Mouse (Mus musculus) kidney, postnatal 0 days (tissue): ENCODE data around the gene Taz. TPM values are rescaled to one million over a fixed set of nuclear protein-coding genes. Genes with fewer than 3 reads are reported as not detected.

ENCODE experiments used
- ATAC-seq: fragments of 200-750 bp; cut with Nextera tagmentation; replicated peaks from 2 replicates; pipeline ENCODE4 v1.8.0; 2017; ENCODE audit warnings: low read depth, moderate number of reproducible peaks, moderate TSS enrichment, moderate library complexity; ENCODE audit not compliant: low FRiP score
- DNase-seq: peaks from one replicate; pipeline ENCODE4 v3.0.0-alpha.2; 2016; ENCODE audit warnings: low spot score
- H3K27ac ChIP-seq: fragments of 300-500 bp; sonication (generic); 2 replicates; pipeline ENCODE4 v1.5.1; 2014; ENCODE audit warnings: mild to moderate bottlenecking
- H3K27me3 ChIP-seq: fragments of 300-500 bp; sonication (generic); 2 replicates; pipeline ENCODE4 v1.6.1; 2014; ENCODE audit warnings: low read length, mixed read lengths; ENCODE audit not compliant: insufficient read depth
- H3K36me3 ChIP-seq: fragments of 300-500 bp; sonication (generic); 2 replicates; pipeline ENCODE4 v1.6.1; 2014; ENCODE audit warnings: low read length, mixed read lengths; ENCODE audit not compliant: insufficient read depth
- H3K4me1 ChIP-seq: fragments of 300-500 bp; sonication (generic); replicated peaks from 2 replicates; pipeline ENCODE4 v1.6.1; 2014; ENCODE audit warnings: antibody characterized with exemption, low read length, mixed read lengths; ENCODE audit not compliant: insufficient read depth
- H3K4me2 ChIP-seq: fragments of 300-500 bp; sonication (generic); 2 replicates; pipeline ENCODE4 v1.6.1; 2014; ENCODE audit warnings: mild to moderate bottlenecking, low read length, moderate library complexity, mixed read lengths
- H3K4me3 ChIP-seq: fragments of 300-500 bp; sonication (generic); replicated peaks from 2 replicates; pipeline ENCODE4 v1.5.1; 2014; ENCODE audit warnings: low read depth, low read length
- H3K9ac ChIP-seq: fragments of 300-500 bp; sonication (generic); 2 replicates; pipeline ENCODE4 v1.6.1; 2014; ENCODE audit warnings: low read depth, low read length
- H3K9me3 ChIP-seq: fragments of 300-500 bp; sonication (generic); replicated peaks from 2 replicates; pipeline ENCODE4 v1.6.1; 2016; ENCODE audit warnings: low read length, inconsistent platforms, mixed read lengths
- CTCF ChIP-seq: IDR thresholded peaks from 2 replicates; pipeline ENCODE4 v1.5.1; 2016; ENCODE audit warnings: antibody characterized with exemption, low read depth, mild to moderate bottlenecking, moderate library complexity
- WGBS: fragments of 180-500 bp; shearing (Covaris S2); extraction: QIAGEN DNeasy Blood & Tissue Kit; methylation state at CpG from one replicate; pipeline ENCODE4 v1.1.7; 2014; 5-methylcytosine and 5-hydroxymethylcytosine counted together
- polyA plus RNA-seq: library from polyadenylated mRNA; unstranded; fragments of >200 nt; fragmentation: Nextera tagmentation; extraction: Ambion mirVana; gene quantifications from 2 replicates; pipeline ENCODE4 v1.2.1, GENCODE M21; 2015

Taz gene
- polyA plus RNA-seq, 1 experiment from 2014 or later: 91.1 TPM

DNA sequence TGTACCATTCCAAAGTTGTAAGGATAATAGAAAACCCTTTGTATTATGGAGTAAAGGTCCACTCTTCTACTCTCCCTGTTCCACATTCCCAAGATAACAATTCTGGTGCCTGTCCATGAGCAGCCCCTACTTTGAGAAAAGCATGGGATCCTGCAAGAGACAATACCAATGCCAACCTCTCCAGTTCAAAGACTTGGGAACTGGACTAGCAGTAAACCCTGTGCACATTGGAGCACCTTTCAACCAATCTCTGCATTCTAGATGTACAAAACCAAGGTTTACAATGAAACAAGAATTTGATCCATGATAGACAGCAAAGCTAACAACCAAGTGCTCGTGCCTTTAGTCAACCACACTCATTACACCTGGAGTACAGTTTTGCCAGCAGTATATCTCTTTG, 36.6 kb upstream of the Taz start:
- Histone ChIP-seq H3K36me3 (peaks cover 16% of the 10 kb centered on the region), H3K9me3 (no peaks in the 10 kb centered on the region), H3K9ac (peak overlapping the region; percentile 65; the same call in 1 of the 2 replicates), H3K4me3 (peak overlapping the region; percentile 46), H3K27ac (peak overlapping the region; percentile 85), H3K4me1 (no peaks in the 10 kb centered on the region), H3K4me2 (peak overlapping the region; percentile 58), H3K27me3 (no peaks in the 10 kb centered on the region)
- WGBS: 33% methylated on average over 1 of the region's 1 CpGs
- ATAC-seq (no peak), DNase-seq (no peak)
- no peak for TF ChIP-seq CTCF

DNA sequence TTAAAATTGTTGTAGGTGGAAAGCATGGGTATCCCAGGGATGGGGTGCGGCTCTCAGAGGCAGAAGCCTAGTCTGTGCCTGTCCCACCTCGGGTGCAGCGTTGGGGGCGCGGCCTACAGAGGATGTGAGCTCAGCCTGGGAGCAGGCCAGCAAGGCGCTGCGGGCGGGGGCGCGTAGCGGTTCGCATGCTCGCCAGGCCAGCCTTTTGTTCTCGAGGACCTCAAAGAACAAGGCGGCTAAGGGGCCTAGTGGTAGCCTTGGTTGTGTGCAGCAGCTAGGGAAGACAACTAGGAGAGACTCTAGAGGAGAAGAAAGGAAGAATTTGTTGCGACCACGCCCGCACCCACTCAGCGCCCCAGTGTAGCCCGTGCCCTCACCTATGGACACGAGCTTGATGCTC, 36.0 kb upstream of the Taz start:
- DNase-seq (peak; percentile 82), ATAC-seq (peak; percentile 50)
- 30% methylated on average over 21 of the region's 21 CpGs for WGBS
- Histone ChIP-seq H3K9ac (peak overlapping the region; percentile 65), H3K4me1 (no peaks in the 10 kb centered on the region), H3K27ac (peak overlapping the region; percentile 85), H3K9me3 (no peaks in the 10 kb centered on the region), H3K27me3 (no peaks in the 10 kb centered on the region), H3K4me3 (peak overlapping the region; percentile 46), H3K4me2 (peak overlapping the region; percentile 58), H3K36me3 (peaks cover 11% of the 10 kb centered on the region)
- no peak for TF ChIP-seq CTCF

DNA sequence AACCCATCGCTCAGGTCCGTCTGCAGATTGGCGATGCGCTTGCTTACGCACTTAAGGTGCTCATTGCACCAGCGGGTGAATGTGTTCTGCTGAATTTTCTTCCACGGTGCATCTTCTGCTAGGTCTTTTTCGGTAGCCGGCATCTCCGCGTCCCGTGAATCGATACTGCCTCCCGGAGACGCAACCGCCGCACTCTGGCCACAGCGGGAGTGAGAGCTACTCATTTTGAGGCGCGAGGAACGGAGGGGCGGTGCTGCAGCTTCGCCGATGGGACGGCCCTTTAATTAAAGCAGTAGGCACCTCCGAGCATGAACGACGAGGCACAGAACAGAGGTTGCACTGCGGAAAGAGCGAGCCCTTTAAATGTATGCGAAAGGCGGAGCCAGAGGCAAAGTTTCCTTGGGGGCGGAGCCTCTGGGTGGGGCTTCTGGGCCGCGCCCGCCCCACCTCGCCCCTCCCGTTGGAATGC, 35.5 kb upstream of the Taz start:
- peak overlapping the region; percentile 46 for H3K4me3 ChIP-seq
- 28% methylated on average over 38 of the region's 38 CpGs for WGBS
- H3K4me1 ChIP-seq: no peaks in the 10 kb centered on the region
- H3K9ac ChIP-seq: peak overlapping the region; percentile 65
- peak; percentile 96 for DNase-seq
- H3K27me3 ChIP-seq: no peaks in the 10 kb centered on the region
- no peaks in the 10 kb centered on the region for H3K9me3 ChIP-seq
- H3K36me3 ChIP-seq: peaks cover 7% of the 10 kb centered on the region
- peak overlapping the region; percentile 58 for H3K4me2 ChIP-seq
- peak overlapping the region; percentile 85 for H3K27ac ChIP-seq
- TF ChIP-seq CTCF: peak; percentile 5; the same call in 1 of the 2 replicates
- peak; percentile 87 for ATAC-seq

DNA sequence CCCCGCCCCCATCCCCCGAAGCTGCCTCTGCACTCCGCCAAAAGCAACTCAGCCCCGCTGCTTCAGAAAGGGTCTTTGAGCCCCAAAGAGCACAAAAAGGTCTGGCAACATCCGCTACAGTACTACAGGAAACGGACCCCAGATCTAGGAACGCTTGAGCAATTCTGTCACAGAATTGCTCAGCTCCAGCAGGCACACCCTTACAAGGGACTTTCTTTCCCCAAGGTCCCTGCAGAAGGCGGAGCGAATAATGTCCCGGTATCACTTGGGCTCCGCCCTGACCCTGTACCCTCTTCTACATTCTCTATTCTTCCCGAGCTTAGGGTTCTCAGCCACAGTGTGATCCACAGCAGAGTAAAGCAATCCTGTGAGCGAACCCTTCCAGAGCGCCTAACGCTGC, 35.0 kb upstream of the Taz start:
- Histone ChIP-seq H3K27me3 (no peaks in the 10 kb centered on the region), H3K36me3 (peaks cover 4% of the 10 kb centered on the region; the same call in 1 of the 2 replicates), H3K4me1 (no peaks in the 10 kb centered on the region), H3K9ac (no peak overlapping the region), H3K4me3 (peak overlapping the region; percentile 46), H3K4me2 (peak overlapping the region; percentile 58), H3K27ac (peak overlapping the region; percentile 70), H3K9me3 (no peaks in the 10 kb centered on the region)
- no peak for TF ChIP-seq CTCF
- WGBS: 23% methylated on average over 15 of the region's 15 CpGs
- peak; percentile 41; the same call in 1 of the 2 replicates for ATAC-seq
- peak; percentile 61 for DNase-seq

- Histone ChIP-seq H3K9me3 (no peaks in the 10 kb centered on the region), H3K27me3 (no peaks in the 10 kb centered on the region), H3K4me1 (no peaks in the 10 kb centered on the region), H3K36me3 (no peaks in the 10 kb centered on the region), H3K4me2 (peak overlapping the region; percentile 63), H3K4me3 (peak overlapping the region; percentile 40), H3K9ac (no peak overlapping the region), H3K27ac (no peak overlapping the region)
- peak; percentile 75 for TF ChIP-seq CTCF
- ATAC-seq (0 out of 2 replicates have a peak, but pooled peaks have one; percentile 6), DNase-seq (peak; percentile 79)
- 27% methylated on average over 3 of the region's 3 CpGs for WGBS
Observed at GRCm38 (mm10) chrX:74248651-74249050, 33.1 kb upstream of the Taz start.

DNA sequence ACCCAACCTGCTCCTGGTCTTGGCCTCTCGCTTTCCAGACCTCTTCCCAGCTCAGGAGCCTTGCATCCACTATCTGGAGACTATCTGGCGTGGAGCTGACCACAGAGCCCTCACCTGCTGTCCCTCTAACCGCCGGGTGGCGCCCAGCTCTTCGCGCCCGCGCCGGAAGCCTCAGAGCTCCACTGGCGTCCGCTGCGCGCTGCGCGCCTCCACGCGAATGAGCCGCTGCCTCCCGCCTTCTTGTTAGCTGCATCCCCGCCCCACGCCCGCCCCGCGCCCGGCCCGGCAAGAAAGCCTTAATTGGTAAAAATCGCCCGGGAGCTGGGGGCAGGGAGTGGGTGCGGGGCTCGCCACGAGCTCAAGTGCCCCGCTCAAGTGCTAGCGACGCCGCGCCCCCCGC, 32.1 kb upstream of the Taz start, which contains the start of gene Flna:
Gene Flna, minus strand, starts transcription at position 206 of the 400 bp plus-strand sequence.
- no peak for ATAC-seq

More for the DNA sequence above, 32.1 kb upstream of the Taz start, which contains the start of gene Flna:
- 36% methylated on average over 38 of the region's 38 CpGs for WGBS
- Histone ChIP-seq H3K27me3 (no peaks in the 10 kb centered on the region), H3K27ac (peak within 1 kb of the TSS; percentile 48; the same call in 1 of the 2 replicates), H3K4me2 (peak within 1 kb of the TSS; percentile 63), H3K4me1 (no peaks in the 10 kb centered on the region), H3K9me3 (no peaks in the 10 kb centered on the region), H3K4me3 (peak within 1 kb of the TSS; percentile 40), H3K9ac (peak within 1 kb of the TSS; percentile 55; the same call in 1 of the 2 replicates), H3K36me3 (no peaks in the 10 kb centered on the region)
- peak; percentile 66 for DNase-seq
- TF ChIP-seq CTCF: peak; percentile 43; the same call in 1 of the 2 replicates
